Mouse (Mus musculus) kidney, adult 18-20 months (tissue): ENCODE data around the gene Kat6b.
A peak's percentile ranks its signal among the peaks of the same experiment; 100 is the strongest.
"Not testable (repeated sequence)": the region's sequence is repeated elsewhere in the genome, so short reads cannot be mapped to it uniquely, and the experiment has no call there.

ENCODE experiments used
- DNase-seq: peaks from one replicate; pipeline ENCODE4 v3.0.0; 2021

Kat6b gene

DNA sequence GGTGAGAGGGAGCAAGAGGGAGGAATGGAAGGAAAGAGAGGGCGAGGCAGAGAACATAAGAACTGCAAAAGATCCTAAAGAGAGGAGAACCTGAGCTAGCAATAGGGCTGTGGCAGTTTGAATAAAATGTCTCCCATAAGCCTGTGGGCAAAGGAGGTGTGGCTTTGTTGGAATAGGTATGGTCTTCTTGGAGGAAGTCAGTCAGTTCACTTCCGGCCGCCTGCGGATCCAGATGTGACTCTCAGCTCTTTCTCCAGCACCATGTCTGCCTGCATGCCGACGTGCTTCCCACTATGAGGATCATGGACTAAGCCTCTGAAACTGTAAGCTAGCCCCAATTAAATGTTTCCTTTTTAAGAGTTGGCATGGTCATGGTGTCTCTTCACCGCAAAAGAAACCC lies at the start of gene Kat6b:
Gene Kat6b (plus strand): TSS at position 204 of the 400 bp plus-strand sequence.
- DNase-seq = no peak

GRCm38 (mm10) chr14:21433415-21433814 lies 47.8 kb upstream of the Kat6b start:
- DNase-seq = no peak

DNA sequence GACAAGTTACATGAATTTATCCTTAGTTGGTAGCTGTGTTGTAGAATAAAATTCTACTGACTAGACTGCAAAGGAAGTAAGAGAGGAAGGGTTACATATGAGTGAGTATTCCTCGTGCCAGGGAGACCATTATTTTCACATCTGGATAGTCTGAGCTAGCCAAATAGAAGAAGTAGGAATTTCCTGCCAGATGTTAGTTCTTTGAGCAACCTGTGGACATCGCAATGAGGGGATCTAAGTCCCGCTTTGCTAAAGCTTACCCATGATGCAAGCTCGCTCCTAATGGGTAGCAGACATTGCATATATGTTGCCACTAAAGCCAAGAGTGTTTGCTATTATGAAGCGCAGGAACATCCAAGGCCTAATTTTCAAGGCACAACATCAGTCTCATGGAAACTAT lies 47.2 kb upstream of the Kat6b start:
- no peak for DNase-seq

DNA sequence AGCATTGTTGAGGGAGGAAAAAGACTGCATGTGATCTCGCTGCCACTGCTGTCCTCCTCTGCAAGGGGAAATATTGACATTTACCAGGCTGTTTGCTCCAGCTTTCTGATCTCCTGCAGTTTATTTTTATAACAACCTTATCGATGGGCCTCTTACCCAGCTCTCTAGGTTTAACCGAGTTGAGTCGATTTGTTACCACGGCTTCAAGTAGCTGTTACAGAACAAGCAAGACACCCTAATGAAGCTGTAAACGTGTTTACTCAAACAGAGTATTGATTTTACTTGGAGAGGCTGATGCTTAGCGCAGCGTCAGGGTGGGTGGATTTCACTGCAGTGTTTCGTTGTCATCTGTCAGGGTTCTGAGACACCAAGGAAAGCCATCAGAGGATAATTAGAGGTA lies 46.5 kb upstream of the Kat6b start:
- no peak for DNase-seq

GRCm38 (mm10) chr14:21439785-21440184 lies 41.4 kb upstream of the Kat6b start:
- DNase-seq = no peak

DNA sequence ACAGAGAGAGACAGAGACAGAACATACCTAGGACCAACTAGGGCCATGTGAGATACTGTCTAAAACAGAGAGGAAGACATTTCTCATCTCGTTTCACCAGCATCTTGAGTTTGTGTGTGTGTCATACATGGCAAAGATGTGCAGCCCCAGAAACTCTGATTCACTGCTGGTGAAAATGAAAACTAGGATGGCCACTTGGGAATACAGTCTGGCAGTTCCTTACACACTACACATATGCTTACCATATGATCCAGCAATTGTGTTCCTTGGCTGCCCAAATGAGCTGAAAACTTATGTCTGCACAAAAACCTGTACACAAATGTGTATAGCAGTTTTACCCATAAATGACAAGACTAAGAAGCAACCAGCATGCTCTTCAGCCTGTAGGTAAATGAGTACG lies 40.7 kb upstream of the Kat6b start:
- no peak for DNase-seq

DNA sequence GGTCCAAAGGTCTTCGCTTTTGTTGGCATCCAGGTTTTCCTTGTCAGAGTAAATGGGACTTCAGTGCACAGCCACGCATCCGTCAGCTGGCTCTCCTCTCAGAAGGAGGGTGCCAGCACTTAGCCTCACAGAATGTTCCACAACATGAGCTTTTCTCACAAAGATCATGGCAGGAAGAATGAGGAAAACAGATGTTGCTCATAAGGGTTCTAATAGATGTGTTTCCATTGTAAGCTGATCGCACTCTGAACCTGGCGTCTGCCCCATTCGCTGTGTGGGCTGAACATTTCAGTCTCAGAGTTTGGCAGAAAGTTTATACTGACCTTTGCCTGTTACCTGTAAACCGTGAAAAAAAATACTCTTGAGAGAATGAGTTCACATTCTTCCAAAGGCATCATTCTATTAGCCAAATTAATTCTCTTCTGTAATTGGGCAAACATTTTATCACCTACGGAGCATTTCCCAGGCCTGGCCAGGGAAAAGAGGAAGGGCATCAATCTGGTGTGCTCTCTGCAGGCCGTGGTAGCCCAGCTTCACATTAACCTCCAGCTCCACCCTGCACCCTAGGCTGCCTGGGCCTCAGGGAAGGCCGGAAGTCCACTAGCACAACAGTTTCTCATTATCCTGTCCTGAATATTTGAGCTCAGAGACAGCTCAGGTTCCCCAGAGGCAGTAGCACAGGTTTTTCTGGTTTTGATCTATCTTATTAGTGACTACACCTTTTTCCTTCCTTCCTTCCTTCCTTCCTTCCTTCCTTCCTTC lies 39.3 kb upstream of the Kat6b start:
- peak; percentile 6 for DNase-seq

- no peak for DNase-seq
Observed at GRCm38 (mm10) chr14:21452581-21452980, 28.7 kb upstream of the Kat6b start.

- no peak for DNase-seq
Observed at GRCm38 (mm10) chr14:21453896-21454295, 27.3 kb upstream of the Kat6b start.

GRCm38 (mm10) chr14:21455654-21456350 lies 25.4 kb upstream of the Kat6b start:
- DNase-seq = no peak

- DNase-seq = no peak
Observed at GRCm38 (mm10) chr14:21456526-21456925, 24.7 kb upstream of the Kat6b start.

DNA sequence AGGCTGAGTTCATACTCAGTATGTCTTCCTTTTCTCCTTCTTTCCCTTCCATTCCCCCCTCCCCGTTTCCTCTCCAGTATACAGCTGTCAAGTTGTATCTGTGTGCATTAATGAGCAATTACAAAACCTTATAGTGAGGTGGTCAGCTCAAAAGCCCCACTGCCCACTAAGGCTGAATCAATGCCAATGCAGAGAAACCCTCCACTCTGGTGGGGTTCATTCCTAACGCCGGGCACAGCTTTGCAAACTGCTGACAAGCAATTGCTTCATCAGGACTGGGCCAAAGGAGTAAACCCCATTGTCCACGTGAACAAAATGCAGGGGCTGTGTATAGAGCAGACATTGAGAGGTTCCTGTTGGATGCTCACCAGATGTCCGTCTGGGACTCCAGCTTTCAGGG lies 23.4 kb upstream of the Kat6b start:
- DNase-seq = no peak

DNA sequence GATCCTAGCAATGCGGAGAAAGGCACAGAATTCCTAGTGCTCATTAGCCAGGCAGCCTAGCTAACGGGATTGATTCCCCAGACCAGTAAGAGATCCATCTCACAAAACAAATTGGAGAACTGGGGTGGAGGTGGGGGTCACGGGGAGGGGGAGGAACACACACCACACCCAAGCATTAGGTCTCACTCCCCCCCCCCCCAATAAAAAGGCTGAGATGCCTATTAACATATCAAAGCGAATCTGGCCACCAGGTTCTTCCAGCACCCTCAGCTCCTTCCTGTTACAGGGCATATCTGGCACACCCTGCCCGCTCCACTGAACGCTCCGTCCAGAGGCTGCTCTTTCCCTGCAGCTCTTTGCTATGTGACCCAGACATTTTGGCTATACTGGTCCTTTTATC lies 22.5 kb upstream of the Kat6b start:
- no peak for DNase-seq

DNA sequence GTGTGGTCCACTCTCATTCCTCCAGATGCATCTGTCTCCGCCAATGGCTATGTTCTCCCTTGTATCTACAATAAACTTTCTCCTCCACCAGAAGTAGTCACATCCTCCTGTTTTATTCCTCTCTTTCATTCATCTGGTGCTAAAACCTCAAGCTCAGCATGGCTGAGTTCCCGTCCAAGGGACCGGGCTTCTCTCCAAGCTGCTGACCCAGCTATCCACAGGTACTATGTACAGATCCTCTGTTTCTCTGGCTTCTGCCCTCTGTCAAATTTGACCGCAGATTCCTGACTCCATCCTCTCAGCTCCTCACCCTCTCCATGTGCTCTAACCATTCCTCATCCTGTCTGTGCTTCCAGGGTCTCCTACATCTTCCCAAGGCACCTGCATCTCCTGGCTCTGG lies 22.1 kb upstream of the Kat6b start:
- DNase-seq = no peak

GRCm38 (mm10) chr14:21462398-21462797 lies 18.8 kb upstream of the Kat6b start:
- DNase-seq = no peak

DNA sequence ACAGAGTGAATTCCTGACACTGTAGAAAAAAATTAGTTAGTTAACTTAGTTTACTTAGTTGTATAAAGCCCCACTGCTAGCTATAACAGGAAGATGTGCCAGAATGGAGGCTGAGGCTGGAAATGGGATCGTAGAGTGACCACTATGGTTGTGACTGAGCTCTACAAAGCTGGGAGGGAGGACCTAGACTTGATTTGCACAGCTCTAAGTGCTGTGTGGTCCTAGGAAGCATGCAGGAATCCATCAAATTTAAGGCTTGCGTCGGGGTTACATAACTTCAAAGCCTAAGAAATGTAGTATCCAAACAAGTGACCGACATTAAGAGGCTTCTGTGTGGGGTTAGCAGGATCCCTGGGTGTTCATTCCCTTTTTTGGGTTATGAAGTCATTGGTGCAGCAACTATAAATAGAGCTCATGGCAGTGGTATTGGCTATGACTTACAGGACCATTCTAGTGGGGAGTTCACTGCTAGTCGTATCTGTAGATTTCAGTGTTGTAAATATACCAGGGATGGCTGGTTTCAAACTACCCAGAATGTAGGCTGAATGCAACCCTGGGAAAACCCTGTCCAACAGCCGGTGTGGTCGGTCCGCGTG lies 18.0 kb upstream of the Kat6b start:
- no peak for DNase-seq

- DNase-seq = no peak
Observed at GRCm38 (mm10) chr14:21470386-21470785, 10.8 kb upstream of the Kat6b start.

DNA sequence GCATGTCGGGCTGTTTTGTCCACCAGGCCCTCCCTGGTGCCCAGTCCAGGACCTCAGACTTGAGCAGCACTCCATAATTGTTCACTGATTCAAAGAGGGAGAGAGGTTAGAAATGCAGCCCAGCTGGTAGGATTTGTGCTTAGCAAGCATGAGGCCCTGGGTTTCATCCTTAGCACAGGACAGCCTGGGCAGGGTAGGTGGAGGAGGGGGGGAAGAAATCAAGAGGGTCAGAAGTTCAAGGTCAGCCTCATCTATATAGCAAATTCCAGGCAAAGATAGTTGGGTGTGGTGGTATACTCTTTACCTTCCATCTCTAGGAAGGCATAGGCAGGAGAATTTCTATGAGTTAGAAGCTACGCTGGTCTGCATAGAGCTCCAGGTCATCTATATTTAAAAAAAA lies 9.3 kb upstream of the Kat6b start:
- no peak for DNase-seq

- DNase-seq = not testable (repeated sequence)
Observed at GRCm38 (mm10) chr14:21474593-21475132, 6.6 kb upstream of the Kat6b start.

DNA sequence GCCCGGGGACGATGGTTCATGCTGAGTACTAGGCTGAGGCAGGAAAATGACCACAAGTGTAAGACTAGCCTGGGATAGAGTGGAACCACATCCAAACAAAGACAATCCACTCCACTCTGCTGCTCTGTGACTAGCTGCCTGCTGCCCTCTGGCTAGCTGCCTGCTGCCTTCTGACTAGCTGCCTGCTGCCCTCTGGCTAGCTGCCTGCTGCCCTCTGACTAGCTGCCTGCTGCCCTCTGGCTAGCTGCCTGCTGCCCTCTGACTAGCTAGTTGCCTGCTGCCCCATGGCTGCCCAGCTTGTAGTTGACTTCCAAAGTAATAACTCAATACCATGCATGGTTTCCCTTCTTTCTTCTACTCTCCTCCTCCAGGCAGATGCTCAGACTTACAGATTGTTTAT lies 4.1 kb upstream of the Kat6b start:
- DNase-seq = peak; percentile 31

DNA sequence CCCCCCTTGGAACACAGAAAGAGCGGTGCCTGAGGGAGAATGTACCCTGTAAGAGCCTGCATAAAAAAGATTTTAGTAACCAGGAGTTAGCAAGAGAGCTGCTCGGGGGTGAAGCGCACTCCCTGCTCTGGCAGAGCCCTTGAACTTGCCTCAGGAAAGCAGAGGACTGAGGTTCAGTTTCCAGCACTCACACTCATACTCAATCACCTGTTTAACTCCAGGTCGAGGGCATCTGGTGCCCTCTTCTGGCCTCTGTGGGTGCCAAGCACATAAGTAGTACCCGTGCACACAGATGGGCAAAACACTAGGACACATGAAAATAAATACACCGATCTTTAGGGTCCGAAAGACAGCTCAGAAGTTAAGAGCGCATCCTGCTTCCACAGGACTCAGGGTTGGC lies 1.7 kb upstream of the Kat6b start:
- DNase-seq = no peak

DNA sequence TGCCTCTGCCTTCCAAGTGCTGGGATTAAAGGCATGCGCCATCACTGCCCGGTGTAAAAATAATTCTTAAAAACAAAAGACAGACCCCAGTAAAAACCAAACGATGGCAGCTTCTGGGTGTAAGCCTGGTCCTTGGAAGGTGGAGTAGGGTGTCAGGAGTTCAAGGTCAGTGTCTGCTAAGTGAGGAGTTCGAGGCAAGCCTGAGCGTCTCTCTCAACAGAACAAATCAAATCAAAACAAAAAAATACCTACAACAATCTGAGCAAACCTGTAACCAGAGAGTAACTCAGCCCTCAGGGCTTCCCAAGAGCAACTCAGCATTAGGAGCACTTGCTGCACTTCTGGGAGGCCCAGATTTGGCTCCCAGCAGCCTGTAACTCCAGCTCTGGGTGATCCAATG lies 1.0 kb upstream of the Kat6b start:
- no peak for DNase-seq

- DNase-seq = no peak
Observed at GRCm38 (mm10) chr14:21484199-21484598, 3.0 kb downstream of the Kat6b start.

DNA sequence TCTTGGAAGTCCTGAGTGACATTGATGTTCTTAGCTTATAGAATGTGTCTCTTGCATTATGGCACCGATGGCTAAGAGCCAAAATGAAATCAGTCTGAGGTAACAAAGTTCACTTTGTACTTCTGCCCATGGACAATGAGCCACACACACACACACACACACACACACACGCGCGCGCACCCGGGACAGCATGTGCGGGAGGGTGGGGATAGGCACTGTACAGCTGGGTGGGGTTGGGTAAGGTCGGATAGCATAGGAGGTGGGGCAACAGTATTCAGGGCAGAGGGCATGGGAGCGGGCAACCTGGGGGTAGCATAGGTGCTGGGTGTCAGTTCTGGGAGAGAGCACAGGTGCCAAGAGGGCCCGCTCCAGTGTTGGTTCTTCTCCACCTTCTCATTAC lies 3.5 kb downstream of the Kat6b start:
- no peak for DNase-seq
